Mouse (Mus musculus) large intestine, adult 2 months (tissue): ENCODE measurements around the gene Gm38431. TPM values are rescaled to one million over a fixed set of nuclear protein-coding genes. Genes with fewer than 3 reads are reported as not detected.

Source experiments
- DNase-seq: peaks from one replicate; pipeline ENCODE4 v3.0.0-alpha.2; 2012; ENCODE audit warnings: low read depth, low spot score
- WGBS: fragments of 180-500 bp; shearing (Covaris S2); methylation state at CpG from one replicate; pipeline ENCODE4 v1.1.7; 2018; 5-methylcytosine and 5-hydroxymethylcytosine counted together
- polyA plus RNA-seq: library from polyadenylated mRNA; depleted of rRNA; stranded (reverse); fragments of >200 nt; gene quantifications from 2 replicates; pipeline ENCODE4 v1.2.3, GENCODE M21; 2012

Gm38431 gene
- polyA plus RNA-seq, 1 experiment = 3.1 TPM

DNA sequence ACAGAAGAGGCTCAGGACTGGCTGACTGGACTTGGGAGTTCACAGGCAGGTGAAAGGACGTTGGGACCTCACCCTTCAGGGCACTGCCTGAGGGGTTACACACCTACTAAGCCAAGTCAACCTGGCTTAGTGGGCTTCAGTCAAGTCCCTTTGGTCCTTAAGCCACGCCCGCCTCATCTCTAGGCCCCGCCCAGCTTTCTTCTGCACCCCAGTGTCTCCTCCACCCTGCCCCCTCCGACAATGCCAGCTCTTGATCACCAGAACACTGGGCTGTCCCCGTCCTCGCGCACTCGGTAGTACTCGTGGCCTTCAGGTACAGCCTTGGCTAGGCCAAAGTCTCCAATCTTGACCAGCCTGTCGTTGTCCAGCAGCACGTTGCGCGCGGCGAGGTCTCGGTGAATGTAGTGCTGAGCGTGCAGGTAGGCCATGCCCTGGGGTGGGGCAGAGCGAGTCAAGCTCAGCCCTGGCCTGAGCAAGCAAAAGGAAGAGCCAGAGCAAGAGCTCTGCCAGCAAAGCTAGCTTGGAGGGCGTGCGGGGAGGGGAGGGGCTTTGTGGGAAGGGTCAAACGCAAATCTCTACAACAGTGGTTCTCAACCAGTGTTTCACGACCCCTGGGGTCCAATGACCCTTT is 15.9 kb upstream of the Gm38431 start:
- WGBS = 64% methylated on average over 23 of the region's 23 CpGs
- DNase-seq = no peak

DNA sequence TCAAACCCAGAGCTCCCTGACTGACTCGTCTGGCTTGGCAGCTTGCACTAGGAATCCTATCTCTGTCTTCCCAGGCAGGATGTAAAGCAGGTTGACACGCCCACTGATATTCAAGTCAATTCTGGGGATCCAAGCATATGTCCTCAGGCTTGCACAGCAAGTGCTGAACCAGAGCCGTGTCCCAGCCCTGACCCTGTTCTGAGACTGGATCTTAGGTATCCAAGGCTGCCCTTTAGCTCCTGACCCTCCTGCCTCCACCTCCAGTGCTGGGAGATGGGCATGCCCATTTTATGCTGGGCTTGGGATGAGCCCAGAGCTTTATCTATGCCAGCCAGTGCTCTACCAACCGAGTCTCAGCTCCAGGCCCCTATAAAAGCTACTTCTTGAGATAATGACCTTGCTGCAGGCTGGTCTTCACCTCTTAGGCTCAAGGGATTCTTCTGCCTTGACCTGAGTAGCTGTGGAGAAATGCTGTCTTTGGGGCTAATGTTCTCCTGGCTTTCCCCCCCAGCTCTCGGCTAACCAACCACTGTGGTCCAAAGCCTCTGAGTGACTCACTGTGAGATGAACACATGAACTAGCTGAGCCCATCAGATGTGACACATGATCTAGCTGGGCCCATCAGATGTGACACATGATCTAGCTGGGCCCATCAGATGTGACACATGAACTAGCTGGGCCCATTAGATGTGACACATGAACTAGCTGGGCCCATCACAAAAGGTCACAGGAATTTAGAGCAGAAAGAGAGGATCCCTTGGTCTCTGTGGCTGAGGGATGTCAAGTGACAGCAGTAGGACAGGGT is 14.2 kb upstream of the Gm38431 start:
- no peak for DNase-seq
- 79% methylated on average over 5 of the region's 5 CpGs for WGBS

DNA sequence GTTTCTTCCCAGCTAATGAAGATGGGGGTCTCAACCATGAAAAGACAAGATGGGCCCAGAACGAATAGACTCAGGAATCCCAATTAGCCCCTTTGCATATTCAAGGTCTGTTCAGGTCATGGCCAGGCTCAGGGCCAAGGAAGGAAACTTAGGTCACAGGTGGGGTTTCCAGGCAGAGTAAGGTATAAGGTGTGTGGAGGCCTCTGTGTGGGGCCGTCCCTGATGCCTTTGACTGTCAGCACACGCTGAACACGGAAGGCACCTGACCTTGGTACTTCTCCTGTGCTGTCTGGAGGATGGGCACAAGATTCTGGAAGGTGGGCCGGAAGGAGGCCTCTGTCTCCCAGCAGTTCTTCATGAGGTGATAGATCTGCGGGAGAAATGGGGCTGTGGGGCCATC is 13.0 kb upstream of the Gm38431 start:
- no peak for DNase-seq
- 88% methylated on average over 6 of the region's 6 CpGs for WGBS

DNA sequence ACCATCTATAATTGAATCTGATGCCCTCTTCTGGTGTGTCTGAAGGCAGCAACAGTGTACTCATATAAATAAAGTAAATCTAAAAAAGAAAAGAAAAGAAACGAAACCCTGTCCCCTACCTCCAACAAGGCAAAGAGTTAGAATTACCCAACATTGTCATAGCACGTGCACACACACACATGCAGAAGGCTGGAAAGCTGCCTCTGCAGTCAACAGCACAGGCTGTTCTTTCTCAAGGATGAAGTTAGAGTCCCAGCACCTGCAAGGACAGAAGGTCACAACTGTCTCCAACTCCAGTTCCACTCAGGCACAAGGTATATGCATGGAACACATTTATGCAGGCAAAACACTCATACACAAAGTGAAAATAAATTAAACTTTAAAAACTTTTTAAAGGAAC is 10.3 kb upstream of the Gm38431 start:
- no peak for DNase-seq
- 93% methylated on average over 2 of the region's 2 CpGs for WGBS

DNA sequence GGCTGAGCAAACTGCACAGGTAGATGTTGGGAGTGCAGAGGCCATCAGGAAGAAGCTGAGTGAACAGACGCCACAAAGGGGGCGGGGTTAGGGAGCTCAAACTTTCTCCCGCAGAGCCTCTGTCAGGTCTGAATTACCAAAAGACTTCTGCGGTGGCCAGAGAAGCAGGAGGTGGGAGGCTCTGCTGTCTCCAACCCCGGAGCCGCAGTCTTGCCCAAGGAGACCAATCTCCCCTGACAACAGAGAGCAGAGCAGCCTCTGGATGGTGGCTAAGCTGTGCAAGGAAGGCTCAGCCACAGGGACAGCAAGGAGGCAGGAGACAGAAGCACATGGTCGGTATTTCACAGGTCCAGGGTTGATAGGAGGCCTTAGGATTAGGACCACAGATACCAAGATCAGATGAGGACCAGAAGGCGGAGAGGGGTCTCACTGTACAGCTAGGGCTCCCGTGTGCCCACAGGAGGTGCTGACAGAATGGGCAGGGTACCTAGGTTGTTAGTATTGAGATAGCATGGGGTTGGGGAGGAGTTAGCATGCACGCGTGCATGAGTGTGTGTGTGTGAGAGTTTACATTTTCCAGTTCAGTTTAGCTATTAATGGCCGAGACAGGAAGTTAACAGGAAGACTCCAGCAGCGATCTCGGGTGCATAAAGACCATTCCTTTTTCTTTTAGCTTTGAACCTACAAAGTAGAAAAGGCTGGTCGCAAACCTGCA is 8.8 kb upstream of the Gm38431 start:
- 50% methylated on average over 15 of the region's 15 CpGs for WGBS
- no peak for DNase-seq

DNA sequence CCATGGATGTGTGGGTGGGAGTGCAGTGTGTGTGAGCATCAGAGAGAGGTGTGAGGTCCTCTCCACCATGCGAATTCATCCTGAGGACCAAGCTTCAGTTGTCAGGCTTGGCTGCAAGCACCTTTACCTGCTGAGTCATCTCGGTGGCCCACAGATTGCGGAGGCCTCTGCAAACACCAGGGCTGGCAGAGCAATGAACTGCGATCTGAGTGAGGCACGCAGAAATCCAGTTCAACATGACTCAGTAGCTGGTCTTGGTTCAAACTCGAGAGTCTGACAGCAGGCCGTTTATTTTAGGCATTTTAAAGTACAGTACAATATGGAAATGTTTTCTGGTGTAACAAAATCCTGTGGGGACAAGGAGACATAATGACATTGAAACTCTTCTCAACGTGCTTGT is 6.0 kb upstream of the Gm38431 start:
- no peak for DNase-seq
- WGBS = 38% methylated on average over 8 of the region's 8 CpGs

DNA sequence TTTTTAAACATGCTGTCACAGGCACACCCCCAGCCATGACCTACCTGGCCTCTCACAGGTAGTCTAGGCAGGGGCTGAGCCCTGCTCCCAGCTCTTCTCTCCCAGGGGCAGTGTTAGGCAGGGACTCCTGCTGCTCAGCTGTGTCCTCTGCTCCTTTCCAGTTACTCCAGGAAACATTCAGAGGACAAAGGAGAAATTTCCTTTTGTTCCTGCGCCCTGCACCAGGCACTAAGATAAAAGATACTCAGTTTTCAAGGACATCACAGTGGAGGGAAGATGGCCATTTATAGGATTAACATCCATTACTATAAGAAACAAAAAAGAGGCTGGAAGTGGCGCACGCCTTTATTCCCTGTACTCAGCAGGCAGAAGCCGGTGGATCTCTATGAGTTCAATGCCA is 4.2 kb upstream of the Gm38431 start:
- no peak for DNase-seq
- 96% methylated on average over 4 of the region's 4 CpGs for WGBS

DNA sequence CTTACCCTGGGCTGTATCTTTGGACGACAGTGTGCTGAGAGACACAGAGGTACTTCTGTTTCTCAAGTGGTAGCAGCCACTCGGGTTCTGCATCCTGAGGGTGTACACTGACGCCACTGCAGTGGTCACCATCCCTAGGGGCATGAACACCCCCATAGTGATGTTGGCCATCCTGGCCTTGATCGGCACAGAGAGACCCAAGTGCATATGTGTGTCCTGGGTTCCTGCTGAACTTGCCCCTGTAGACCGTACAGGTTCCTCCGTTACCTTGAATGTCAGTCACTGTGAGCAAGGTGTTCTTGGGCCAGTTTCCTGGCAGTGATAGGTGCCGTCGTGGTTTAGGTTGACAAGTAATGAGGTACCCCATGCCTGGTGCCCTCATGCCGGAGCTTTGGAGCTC is 1.6 kb upstream of the Gm38431 start:
- DNase-seq = no peak
- 96% methylated on average over 9 of the region's 9 CpGs for WGBS

DNA sequence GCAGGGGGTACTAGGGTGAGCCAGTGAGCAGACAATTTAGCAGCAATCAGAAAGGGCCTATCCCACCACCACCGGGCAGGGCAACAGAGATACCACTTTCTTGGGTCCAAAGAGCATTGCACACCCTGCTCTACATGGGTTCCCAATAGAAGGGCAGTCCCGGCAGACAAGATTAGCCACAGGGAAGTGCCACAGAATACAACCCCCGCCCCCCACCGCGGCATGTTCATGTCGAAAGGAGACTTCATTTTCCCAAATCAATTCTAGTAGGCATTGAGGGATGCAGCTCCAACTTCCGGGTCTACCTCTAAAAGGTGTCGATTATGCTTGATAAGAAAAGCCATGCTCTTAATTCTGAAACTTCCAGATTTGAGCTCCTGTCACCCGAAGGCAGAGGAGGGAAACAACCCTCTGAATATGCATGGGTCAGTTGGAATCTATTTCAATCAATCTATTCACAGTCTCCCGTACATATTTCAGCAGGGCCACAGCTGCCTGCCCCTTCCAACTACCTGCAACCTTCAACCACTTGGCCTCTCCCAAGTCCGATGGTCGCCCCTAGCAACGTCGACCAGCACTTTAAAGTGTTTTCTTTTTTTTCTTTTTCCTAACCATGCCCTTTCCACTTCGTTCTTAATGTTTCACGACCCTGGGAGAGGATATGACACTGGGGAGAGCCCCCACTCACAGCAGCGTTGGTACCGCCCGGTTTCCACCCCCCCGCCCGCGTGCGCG is 658 bp downstream of the Gm38431 start:
- DNase-seq = no peak
- WGBS = under 1% methylated on average over 24 of the region's 24 CpGs

DNA sequence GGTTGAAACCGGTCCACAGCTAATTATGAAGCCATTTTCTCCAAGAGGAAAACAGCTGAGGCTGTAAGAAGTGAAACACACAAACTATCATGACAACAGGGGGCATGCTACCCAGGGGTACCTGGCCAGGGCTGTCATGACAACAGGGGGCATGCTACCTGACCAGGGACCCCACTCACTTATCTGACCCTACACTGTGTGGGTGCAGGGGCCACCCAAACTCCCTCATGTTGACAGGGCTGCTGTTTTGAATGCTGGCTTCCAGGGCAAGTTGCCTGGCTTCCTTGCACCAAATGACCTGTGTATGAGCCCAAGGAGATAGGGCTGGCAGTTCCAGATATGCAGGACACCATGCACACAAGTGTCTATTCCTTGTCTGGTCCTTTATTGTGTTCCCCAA is 1.3 kb downstream of the Gm38431 start:
- no peak for DNase-seq
- WGBS = 79% methylated on average over 1 of the region's 1 CpGs

DNA sequence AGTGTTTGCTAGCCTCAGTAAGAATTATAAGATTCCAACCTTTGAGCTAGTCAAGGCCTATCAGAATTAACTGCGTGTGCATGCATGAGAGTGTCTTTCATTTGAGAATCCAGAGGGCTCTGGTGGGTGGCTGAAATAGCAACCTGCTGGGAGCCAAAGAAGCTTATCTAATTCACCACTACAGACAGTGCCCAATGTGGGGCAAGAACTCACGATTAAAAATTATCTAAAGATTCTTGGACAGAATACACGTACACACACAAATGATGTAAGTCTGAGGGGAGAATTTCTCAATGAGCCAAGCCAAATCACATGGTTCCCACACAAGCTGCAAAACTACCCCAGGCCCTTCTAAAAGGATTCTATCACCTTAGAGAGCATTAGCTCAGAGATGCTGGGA is 8.5 kb downstream of the Gm38431 start:
- DNase-seq = no peak
- 77% methylated on average over 3 of the region's 3 CpGs for WGBS

DNA sequence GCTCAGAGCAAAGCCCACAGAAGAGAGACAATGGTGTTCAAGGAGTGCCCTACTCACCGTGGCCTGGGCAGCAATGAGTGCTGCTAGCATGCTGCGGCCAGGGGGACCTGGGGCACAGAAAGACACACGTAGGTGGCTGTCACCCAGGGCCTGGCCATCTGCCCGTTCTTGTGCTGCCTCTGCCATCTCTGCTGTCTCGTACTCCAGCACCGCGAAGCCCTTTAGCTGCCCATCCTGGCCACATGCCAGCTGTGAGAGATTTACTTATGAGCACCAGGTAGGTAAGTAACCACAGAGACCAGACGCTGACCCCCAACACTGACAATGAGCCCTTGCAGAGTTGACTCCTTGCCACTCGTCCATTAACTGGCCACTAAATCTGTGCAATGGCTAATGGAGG is 10.7 kb downstream of the Gm38431 start:
- WGBS = 84% methylated on average over 9 of the region's 9 CpGs

DNA sequence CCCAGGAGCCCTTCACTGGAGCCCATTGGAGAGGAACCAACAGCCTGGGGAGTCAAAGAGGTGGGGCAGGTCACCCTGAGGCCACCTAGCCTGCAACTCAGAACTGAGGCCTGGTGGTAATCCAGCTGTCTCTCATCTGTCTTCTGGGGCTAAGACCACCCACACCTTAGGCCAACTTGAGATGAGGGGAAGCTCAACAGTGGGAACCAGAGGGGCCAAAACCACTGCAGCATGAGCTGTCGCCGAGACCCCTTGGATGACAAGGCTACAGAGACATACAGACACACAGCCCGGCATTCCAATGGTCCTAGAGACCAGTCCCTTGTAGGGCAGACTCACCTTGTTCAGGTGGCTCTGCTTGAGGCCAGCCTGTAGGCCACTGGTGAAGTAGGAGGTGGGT is 16.2 kb downstream of the Gm38431 start:
- 89% methylated on average over 3 of the region's 3 CpGs for WGBS
- DNase-seq = no peak

More for the DNA sequence above, 10.7 kb downstream of the Gm38431 start:
- DNase-seq = no peak

DNA sequence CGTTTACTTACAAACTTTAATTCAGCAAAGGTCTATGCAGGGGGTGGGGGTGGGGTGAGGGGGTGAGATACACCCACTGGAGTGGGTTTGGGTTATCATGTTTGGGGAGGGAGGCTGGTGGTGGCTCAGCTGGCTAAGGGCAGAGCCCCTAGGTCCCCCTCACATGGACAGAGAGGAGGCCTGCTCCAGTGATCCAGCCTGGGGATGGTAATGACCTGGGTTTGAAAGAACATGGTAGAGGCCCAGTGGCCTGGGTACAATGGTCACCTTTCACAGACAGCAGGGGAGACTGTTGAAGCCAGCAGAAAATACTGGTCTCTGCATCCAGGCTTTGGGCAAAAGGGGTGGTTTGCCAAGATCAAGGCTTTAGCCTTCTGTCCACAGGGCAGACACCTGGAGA is 17.6 kb downstream of the Gm38431 start:
- 57% methylated on average over 1 of the region's 1 CpGs for WGBS
- DNase-seq = no peak

DNA sequence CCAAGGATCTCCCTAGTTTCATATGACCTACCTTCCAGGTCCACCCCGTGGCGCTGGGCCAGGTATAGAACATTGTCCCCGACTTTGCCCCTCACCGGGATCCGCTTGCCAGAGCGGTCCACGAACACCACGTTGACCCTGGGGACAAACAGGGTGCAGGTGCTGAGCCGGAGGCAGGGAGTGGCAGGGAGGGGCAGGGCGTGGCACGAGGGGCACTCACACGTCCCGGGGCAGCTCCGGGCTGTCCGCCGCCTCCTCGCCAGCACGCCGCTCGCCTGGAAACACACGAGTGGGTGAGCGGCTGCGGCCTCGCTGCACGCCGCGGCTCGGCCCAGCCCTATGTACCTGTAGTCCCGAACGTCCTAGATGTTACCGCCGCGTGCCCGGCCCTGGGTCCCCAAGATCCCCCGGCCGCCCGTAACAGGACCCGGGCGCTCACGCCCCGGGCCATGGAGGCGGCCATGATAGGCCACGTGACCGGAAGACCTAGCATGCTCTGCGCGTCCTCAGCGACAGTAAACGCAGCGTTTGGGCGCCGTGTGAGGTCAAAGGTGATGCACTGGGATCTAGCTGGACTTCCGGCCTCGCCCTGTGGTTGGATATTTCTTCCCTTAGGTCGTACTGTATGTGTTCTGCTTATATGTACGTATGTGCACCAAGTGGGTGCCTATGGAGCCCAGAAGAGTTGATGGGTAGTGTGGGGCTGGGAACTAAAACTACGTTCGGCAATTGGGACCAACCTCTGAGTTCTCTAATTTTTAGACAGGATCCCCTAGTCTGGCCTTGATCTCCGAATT is 18.6 kb downstream of the Gm38431 start, which contains the start of the genes Gm49373 and Fdx1l:
Gm49373 (minus strand) TSS at position 53 of the 797 bp plus-strand sequence.
Fdx1l (minus strand) TSS at position 571 of the 797 bp plus-strand sequence.
- DNase-seq = peak; percentile 83
- WGBS = 1% methylated on average over 58 of the region's 58 CpGs

DNA sequence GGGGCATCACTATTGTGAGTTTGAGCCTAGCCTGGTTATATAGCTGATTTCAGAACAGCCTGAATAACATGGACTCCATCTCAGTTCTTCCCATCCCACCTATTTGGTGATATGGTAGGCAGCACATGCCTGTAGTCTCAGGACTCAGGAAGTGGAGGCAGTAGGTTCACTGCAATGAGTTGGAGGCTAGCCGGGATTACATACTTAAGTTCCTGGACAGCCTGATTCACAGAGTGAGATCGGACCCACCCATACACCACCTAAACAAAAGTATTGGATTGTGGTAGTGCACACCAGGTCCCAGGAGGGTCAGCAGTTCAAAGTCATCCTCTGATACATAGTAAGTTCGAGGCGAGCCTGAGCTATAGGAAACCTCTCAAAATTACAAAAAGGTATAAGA is 19.2 kb downstream of the Gm38431 start:
- WGBS = 3% methylated on average over 4 of the region's 4 CpGs
- DNase-seq = no peak

DNA sequence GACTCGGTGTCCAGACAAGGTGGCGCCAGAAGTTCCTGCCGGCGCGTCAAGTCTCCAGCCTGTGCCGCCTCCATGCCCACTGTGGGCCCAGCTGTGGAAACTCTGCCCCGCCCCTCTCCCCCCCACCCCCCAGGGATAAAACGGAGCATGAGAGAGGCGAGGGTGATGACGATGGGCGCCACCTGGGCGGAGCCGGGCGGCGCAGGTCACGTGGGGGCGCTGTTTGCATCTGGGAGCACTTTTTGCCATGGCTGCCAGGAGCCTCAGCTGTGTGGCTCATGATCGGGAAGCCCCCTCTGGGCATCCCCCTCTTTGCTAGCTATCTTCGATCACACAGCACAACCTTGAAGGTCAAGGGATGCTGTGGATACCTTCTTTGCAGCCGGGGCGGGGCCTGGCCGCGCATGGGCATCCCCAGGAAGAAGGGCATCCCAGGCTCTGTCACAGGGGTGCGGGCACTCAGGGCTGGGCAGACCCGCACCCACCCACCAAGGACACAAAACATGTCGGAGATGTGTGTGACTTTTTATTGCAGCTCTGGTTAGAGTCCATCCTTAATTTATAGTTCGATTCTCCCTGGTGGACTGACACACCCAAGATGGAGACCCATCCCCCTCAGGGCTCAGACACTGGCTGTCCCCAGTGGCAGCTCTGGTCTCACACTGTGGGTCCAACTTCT is 24.7 kb downstream of the Gm38431 start, which contains the start of gene Zglp1:
Zglp1 (minus strand) TSS at position 88 of the 679 bp plus-strand sequence.
- 87% methylated on average over 27 of the region's 27 CpGs for WGBS
- no peak for DNase-seq

DNA sequence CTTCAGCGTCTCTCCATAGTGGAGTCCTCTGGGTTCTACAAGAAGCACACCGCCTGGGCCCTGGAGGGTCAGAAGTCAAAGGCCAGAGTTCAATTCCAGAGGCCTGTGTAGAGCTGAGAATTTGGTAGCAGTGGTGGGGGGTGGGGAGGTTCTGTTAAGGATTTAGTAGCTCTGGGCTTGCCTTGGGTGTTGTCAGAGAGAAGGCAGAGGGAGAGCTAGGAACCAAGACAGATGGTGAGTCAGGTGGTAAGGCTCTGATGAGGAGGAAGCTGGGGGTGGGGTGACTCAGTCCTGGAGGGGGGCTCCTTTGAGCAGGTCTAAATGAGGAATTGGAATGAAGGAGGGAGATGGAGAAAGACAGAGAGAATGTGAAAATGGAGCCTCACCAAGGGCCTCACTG is 28.9 kb downstream of the Gm38431 start:
- DNase-seq = no peak
- 93% methylated on average over 2 of the region's 2 CpGs for WGBS

DNA sequence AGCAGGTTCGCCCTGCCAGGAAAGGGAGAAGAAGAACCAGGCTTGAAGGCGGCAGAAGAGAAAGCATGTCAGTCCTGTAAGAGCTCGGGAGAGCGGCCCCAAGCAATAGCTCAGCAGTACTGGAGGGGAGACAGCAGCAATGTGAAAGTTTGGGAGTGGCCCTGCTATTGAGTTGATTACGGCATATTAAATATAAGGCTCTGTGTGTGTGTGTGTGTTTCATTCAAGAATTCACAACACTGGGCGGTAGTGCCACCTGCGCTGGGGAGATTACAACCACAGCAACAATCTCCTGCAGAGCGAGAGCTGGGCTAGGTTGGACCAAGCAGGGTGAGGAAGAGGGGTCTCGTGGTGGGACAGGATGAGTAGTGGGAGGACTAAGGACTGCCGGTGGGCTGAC is 40.2 kb downstream of the Gm38431 start:
- 58% methylated on average over 10 of the region's 10 CpGs for whole genome bisulfite sequencing
- no peak for DNase-seq
